Mouse (Mus musculus): ENCODE measurements around the gene Gm21970. TPM values are rescaled to one million over a fixed set of nuclear protein-coding genes. Genes with fewer than 3 reads are reported as not detected.

The Gm21970 gene
- total RNA-seq (2021): not detected

DNA sequence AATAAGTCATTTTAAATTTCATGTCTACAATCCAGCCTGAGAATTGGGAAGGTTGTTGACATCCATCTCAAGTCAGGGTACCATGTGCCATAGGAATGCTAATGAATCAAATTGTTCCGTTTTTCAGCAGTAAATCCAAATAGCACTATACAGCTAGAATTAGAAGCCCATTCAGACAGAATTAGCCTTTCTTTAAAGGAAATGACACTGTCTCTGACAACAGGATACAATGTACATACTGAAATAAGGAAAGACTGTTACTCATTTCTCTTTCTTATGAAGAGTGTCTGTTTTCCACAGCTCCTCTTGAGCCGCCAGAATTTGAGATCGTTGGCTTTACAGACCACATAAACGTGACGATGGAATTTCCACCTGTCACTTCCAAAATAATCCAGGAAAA, at the start of gene Gm21970:
TSS of gene Gm21970 (plus strand) at position 301 of the 400 bp plus-strand sequence.
- DNase-seq: no peak

DNA sequence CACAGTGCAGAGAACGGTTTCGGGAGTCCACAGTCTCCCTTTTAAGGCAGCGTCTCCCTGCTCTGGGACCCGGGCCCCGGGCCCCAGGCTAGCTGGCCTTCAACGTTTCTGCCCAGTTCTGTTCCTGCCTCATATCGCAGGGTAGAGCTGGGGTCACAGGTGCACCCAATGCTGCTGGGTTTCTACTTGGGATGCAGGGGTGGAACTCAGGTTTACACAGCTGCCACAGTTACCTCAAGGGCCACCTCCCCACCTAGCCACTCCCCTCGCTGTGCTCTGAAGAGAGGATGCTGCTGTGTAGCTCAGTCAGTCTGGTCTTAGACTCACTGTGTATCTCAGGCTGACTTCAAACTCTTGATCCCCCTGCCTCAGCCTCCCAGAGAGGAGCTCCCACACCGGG, 45.0 kb upstream of the Gm21970 start:
- no peak for DNase-seq

DNA sequence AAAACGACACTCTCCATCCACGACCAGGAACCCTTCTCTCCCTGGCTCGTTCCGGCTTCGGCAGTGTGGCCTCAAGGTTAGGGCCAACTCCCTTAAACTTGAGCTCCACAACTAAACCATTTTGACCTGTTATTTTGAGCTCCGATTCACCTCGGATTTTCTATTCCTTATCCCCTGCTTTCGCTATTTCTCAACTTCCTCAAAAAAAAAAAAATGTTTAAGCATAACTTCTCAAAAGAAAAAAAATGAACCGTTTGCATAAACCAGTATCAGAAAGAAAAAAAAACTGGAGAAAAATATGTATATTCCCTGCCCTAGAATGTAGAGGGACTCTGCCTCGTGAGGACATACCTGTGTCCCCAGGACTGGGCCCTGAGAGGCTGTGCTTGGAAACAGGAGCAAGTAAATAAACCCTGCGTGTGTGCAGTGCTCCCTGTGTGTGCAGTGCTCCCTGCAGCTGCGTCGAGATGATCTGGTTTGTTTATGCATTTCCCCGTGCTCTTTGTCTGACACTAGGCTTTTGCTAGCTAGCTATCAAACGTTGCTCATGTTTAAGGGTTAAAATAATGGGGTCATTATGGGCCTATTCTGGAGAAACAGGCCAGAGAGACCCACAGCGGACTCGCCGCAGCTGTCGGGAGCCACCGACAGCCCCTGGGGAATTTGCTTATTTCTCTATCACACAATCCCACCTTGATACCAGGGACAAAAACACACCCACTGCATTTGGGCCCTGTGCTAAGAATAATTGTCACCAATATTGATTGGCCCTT, 43.8 kb upstream of the Gm21970 start:
- DNase-seq: no peak

DNA sequence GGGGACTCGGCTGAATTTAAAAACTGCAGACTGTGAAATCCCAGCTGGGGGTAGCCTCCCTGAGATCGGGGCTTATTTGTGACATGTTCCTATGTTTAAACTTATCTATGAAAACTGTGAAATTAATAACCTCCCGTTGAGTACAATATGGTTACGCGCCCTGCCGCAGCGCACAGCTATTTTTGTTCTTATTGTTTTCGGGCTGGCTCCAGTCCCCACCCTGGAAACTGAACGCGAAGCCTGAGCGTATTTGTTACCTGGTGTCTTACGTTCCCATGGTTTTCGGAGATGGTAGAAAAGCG, 43.3 kb upstream of the Gm21970 start:
- DNase-seq: no peak

DNA sequence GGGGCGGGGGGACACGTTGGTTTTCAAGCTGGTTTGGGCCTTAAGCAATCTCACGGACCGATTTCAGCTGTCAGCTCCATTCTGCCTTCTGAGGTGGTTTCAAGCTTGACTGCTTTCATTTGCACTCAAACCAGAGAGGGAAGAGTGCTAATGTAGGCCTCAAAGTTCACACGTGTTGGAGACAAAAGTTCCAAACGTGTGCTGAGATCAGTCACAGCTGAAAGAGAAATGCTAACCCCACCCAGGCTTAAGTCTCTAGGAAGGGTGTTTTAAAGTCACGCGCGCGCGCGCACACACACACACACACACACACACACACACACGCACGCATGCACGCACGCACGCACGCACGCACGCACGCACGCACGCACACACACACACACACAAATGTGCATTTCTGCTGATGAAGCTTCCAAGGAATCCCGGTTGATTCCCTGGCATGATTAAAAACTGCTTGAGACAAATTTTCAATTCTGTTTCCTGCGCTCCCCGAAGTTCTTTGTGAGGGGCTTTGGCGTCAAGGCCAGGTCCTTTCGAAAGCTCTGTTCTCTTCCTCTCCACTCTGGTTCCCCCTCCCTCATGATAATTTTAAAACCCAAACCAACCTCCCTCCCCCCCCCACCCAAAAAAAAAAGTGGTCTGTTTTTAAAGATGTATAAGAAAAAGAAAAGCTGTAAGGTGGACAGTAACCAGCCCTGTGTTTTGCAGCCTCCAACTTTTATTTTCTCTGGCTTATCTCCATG, 42.8 kb upstream of the Gm21970 start:
- DNase-seq: no peak

DNA sequence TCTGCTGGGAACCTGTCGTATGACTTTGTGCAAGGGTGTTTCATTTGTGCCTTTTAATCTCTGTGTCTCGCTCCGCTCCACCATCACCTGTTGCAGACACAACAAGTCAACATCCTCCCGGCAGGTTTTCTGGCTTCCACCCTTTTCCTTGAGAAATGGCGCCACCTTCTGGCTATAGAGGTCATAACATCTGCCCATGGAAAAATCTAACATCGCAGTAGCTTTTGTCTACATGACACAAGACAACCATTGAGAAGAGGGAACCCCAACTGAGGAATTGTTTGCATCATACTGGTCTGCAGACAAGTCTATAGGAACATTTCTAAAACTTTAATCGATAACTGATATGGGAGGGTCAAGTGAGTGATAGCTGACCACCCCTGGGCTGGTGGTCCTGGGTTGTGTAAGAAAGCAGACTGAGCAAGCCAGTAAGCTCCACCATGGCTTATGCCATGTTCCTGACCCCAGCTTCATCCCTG, 39.4 kb upstream of the Gm21970 start:
- DNase-seq: peak; percentile 84

DNA sequence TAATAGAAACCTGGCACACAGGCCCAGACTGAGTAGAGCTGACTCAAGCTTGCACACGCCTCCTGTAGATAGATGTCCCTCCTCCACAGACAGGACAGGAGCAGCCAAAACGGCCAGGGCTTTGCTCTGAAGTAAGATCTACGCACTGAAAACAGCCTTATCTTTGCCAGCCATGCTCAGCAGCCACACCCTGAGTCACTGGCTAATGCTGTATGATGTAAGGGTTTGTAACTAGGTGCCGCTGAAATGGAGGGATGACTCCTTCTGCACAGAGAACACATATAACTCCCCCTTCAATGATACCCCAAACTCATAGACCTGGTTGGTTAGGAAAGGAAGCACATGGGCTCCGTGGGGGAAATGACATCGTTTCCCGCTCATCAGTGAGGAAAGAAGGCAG, 38.8 kb upstream of the Gm21970 start:
- DNase-seq: no peak

DNA sequence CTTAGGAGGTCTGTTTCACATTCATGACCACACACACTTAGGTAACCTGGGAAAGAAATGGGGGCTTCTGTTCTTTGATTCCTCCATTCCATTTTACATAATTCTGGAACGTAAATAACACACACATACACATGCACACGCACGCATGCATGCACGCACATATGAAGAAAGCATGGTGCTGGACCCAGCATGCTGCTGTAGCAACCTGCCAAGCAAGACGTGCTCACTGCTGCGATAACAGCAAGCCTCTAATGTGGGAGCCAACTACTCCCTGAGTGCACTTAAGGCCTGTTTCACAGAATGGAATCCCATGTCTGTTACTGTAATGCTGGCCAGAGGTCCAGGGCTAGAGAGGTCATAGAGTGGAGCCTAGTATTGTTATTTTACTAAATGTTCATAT, 38.3 kb upstream of the Gm21970 start:
- no peak for DNase-seq

DNA sequence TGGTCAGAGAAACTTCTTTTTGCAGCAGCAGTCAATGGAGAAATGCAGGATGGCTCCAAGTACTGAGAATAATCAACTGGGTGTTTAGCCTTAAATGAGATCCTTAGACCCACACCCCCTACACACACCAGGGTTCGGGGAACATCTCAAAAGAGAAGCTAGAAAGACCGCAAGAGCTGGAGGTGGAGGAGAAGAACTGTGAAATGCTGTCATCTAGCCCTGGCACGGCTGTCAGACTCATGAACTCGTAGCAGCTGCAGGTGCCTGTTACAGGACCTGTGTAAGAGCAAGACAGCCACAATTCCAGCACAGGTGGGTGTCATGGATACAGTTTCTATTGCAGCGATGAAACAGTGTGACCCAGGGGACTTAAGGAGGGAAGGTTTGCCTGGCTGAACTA, 37.9 kb upstream of the Gm21970 start:
- DNase-seq: no peak

DNA sequence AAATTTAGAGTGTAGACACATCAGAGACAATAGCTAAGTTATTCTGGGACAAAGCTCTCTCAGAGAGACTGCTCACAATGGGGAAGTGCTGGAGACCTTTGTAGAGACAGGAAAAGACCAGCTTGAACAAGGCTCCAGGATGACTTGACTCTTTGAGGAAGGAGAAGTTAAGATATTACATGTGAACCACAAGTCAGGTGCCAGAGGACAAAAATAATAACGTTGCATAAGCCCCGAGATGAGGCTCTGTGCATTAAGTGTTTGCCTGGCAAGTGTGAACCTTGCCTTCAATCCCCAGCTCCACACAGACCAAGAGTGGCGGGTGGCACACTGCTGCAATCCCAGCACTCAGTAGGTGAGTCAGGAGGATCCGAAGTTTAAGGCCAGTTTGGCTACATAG, 36.9 kb upstream of the Gm21970 start:
- no peak for DNase-seq

DNA sequence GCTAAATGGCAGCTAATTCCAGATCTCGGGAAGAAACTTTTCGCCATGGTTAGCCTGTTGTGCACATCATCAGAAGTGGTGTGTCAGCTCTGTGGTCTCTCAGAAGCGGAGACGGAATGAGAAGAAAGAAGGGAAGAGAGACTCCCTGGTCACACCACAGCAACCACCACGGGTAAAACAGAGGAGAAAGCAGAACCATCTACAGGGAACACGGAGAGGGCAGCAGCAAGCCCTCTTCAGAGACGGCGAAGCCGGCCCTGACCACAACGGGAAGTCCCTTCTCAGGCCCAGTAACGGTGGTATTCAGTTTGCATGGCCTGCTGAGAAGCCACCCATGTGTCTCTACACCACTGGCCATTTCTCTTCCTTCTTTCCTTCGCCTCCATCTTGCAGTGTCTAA, 36.4 kb upstream of the Gm21970 start:
- no peak for DNase-seq

DNA sequence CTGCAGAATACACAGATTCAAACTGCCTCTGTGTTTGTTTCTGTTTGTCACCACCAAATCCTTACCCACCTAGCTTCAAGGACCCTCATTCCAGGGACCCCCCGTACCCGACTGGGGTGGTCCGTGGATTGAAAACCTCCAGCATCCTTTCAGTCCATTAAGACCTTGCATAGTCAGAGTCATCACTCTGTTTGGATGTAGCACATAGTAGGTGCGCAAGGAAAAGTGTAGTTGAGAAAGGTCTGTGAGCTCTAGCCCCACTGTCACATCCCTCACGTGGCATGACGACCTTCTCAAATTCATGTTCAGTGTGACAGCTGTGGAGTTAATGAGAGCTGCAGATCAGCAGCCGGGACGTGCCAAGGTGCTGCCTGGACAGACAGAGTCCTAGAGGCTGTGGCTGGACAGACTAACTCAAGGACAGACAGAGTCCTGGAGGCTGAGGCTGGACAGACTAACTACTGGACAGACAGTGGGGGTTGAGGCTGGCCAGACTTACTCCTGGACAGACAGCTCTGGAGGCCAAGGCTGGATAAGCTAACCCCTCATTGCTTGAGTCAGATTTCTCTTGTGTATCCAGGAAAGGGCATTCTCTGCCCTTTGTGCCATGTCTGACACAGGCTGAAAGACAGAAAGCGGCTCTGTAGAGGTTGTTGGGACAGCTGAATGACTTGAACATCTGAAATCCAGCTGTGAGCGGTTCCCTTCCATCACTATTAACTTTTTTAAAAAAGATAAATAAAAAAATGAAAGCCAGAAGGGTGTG, 34.6 kb upstream of the Gm21970 start:
- no peak for DNase-seq

DNA sequence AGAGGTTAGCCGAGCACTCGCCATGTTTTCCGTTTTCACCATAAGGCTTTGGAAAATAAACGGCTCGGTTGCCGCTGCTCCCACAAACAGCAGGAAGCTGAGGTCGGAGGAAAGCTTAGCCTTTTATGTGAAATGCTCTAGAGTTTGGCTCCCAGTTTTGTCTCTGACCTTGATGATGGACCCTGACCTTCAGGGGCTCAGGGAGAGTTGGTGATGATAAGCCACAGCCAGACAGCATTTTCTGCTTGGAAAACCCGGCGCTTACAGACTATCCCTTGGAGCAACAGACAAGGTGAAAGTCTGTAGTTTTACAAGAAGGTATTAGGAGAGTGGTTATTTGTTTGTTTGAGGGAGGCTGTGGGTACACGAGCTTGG, 34.0 kb upstream of the Gm21970 start:
- no peak for DNase-seq

DNA sequence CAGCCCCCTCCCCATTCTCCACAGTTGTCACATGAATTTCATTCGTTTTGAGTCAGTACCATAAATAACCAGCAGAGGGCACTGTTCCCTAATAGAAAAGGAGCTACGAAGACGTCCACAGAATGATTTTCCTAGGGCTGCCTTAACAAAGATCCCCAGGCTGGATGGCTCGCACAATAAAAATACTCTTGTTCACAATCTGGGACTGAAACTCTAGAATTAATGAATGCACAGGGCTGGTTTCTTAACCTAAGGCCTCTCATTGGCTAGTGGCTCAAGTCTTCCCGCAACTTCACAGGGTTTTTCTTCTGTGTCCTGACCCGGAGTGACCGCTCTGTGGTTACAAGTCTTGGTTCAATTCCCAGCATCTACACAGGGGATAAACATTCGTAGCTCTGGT, 33.0 kb upstream of the Gm21970 start:
- peak; percentile 72 for DNase-seq

DNA sequence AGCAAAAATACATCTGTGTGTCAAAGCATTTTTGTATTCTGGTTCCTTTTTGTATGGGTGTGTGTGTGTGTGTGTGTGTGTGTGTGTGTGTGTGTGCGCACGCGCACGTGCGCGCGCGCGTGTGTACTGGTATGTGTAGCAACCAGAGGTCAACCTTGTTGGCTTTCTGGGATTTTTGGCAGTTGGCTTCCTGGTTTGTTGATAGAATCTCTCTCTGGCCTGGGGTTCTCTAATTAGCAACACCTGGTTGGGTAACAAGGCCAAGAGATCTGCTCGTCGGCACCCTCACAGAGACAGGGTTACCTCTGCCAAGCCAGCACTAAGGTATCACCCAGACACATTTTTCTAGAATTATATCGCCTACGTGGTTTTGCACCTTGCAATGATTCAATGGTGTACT, 32.0 kb upstream of the Gm21970 start:
- no peak for DNase-seq

DNA sequence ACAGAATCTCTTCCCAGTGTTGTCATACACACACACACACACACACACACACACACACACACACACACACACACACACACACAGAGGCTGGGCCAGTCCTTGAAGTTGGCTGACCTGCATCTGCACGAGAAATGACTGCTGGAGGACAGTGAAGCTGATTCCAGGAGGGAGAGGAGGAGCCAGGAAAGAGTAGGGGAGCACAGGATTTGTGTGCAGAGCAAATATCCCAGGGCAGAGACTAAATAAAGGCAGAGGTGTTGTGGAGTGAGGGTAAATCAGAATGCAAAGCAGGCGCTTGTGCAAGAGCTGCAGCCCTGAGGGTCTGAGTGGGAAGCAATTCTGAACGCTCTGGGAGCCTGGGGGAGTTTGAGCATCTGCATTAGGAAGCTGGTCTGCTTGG, 31.4 kb upstream of the Gm21970 start:
- no peak for DNase-seq

DNA sequence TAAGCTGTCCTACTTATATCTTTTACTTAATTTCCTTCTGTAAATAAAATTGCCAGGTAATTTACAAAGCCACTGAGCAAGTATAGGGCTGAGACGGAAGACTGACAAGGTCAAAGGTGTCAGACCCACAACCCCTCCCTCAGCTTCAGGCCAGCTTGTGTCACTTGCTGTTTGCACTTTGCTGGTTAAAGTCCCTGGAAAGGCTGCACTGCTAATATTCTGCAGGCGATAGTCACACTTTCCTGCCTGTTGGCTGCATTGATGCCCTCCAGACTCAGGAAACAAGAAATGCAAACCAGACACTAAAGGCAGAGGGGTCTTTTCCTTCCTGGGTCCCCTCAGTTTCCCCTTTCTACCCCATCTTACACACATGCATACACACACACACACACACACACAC, 29.5 kb upstream of the Gm21970 start:
- no peak for DNase-seq

DNA sequence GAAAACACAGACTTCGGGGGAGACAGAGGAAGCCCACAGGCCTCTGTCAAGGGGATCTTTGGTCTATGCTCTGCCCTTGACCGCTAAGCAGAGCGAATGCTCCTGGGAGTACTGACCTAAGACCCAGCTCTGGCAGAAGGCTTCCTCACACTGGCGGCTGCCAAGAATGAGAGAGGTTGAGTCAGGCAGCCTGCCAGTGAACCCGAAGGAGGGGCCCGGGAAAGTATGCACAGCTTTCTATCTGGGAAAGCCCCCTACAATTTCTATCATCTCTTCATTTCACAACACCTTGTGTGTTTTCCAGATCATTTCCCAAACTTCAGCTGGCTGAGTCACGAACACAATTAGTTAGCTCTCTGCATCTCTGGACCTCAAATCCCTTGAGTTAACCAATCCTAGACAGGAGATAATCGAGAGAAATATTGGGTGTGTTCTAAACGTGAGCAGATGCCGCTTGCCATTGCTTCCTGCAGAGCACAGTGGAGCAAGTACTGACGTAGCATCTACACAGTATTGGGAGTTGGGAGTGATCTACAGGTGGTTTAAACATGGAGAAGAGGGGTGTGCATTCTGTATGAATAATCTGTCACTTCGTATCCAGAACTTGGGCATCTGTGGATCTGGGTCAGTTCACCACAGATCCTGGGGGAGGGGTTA, 28.8 kb upstream of the Gm21970 start:
- DNase-seq: peak; percentile 71

DNA sequence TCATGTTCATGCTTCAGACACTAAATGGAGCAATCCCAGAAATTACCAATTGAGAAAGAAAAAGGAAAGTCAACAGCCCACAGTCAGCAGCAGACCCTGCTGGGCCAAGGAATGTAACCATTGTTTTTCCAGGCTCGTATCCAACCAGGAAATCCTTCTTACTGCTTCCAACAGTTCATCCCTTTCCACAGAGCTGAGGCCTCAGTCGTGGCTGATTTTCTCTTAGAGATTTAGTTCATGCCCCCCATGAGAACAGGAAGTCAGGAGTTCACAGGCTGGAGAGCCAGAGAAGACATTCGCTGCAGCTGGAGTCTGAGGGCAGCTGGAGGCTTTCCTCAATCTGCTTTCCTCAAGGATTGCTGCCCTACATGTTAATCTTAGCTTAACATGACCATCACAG, 28.0 kb upstream of the Gm21970 start:
- peak; percentile 56 for DNase-seq

DNA sequence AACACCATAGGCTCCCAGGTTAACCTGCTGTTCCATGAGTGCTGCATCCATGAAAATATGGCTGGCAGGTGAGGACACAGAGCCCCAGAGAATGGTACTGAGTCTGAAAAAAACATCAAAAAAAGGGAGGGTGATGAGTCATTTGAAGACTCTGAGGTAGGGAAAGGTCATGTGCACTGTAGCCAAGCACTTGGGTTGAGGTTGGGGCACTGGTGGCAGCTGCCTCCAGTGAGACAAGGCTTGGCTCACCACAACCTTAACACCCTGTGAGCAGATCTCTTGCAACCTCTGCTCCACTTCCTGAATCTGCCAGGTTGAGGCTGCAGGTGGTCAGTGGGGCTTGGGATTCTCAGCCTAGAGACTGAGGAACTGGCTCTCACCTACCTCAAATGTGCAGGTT, 25.0 kb upstream of the Gm21970 start:
- DNase-seq: no peak

DNA sequence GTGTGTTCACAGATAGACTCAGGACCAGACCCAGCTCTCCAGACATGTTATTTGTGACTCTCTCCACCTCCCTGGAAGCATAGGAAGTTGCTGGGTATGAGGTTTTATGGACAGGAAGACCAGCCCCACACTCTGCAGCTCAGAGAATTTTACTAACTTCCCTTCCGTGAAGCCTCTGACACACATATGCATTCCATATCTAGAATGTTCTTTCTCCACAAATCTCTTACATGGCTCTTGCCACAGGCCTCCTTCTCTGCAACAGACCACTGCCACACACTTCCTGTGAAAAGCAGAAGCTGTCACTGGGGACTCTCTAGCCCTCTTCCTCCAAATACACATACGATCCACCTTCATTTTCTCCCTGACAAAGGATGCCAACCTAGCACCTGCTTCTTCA, 24.5 kb upstream of the Gm21970 start:
- no peak for DNase-seq

DNA sequence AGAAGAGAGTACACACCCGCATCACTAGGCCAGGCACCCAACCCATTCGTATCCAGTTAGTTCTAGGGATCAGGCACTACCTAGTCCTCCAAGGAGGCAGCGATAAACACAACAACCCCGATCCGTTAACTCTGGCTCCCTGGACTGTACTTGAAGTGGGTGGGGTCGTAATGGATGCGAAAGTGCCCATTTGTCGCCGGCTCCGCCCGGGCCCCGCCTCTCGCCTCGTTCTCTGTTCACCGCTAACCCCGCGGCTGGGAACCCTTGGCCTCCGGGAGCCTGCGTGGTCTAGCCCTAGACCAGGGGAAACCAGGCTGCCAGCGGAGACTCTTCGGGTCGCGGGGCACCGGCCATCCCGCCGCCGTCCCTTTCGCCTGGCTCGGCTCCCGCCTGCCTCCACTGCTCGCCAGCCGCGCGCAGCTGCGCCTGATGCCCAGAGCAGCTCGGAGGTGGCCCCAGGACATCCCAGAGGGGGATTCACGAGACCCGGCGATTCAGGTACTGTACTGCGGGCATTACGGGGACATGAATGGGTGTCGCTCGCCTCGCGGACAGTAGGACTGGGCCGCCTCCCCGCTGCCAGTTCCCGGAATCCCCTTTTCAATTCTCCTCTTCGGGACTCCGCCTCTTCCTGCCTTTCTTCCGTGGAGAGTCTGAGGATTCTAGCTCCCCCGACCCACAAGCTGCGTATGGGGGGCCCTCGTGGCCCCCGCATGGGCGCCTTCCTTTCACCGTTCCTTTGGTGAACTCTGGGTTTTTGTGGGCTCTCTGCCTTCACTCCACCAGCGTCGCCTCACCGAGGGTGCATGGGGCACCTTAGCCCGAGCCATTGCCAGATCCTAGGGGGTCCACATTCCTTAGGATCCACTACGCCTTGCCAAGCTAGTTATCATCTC, 18.7 kb upstream of the Gm21970 start, which contains the start of gene Ifnar2:
TSS of gene Ifnar2 (plus strand) at position 207 of the 896 bp plus-strand sequence.
- peak; percentile 85 for DNase-seq
